Mouse (Mus musculus): ENCODE results near the gene Dctn2. TPM values are rescaled to one million over a fixed set of nuclear protein-coding genes. Genes with fewer than 3 reads are reported as not detected.

The Dctn2 gene
- polyA plus RNA-seq, 1 experiment = 94.8 TPM

- Histone ChIP-seq H3K4me3 (ENCODE audit: extremely low read depth, insufficient read depth, insufficient read length) (peak overlapping the region; percentile 38), H3K27ac (ENCODE audit: insufficient read depth, low read length) (peak overlapping the region; percentile 50), H3K4me1 (ENCODE audit: control insufficient read depth, insufficient read depth, insufficient read length) (peaks cover 40% of the 10 kb centered on the region), H3K36me3 (ENCODE audit: control insufficient read depth, insufficient read depth, low read length) (peaks cover 33% of the 10 kb centered on the region), H3K27me3 (ENCODE audit: control insufficient read depth, insufficient read depth, low read length) (no peaks in the 10 kb centered on the region)
- DNase-seq (ENCODE audit: low read depth in 1 of 2, low spot score in 2 of 2) = no peak
- 15% methylated on average over 14 of the region's 14 CpGs for WGBS
- no peak for TF ChIP-seq POLR2A (IDR thresholded peaks at IDR 0.05; ENCODE audit: low read depth, low read length)
- TF ChIP-seq CTCF (IDR thresholded peaks at IDR 0.05; ENCODE audit: extremely low read depth, insufficient read depth, insufficient read length, insufficient replicate concordance) = no peak
Observed at GRCm38 (mm10) chr10:127325454-127326016, 59.4 kb downstream of the Dctn2 start.

GRCm38 (mm10) chr10:127326017-127326801 is 60.0 kb downstream of the Dctn2 start:
- peaks cover 33% of the 10 kb centered on the region for H3K4me1 ChIP-seq (ENCODE audit: control insufficient read depth, insufficient read depth, insufficient read length)
- peak in 1 of 2 experiments; percentile 45 for DNase-seq (ENCODE audit: low read depth in 1 of 2, low spot score in 2 of 2)
- TF ChIP-seq POLR2A (IDR thresholded peaks at IDR 0.05; ENCODE audit: low read depth, low read length) (no peak), CTCF (IDR thresholded peaks at IDR 0.05; ENCODE audit: extremely low read depth, insufficient read depth, insufficient read length, insufficient replicate concordance) (no peak)
- no peaks in the 10 kb centered on the region for H3K27me3 ChIP-seq (ENCODE audit: control insufficient read depth, insufficient read depth, low read length)
- peak overlapping the region; percentile 50 for H3K27ac ChIP-seq (ENCODE audit: insufficient read depth, low read length)
- H3K36me3 ChIP-seq (ENCODE audit: control insufficient read depth, insufficient read depth, low read length) = peaks cover 33% of the 10 kb centered on the region
- WGBS = 36% methylated on average over 54 of the region's 54 CpGs
- peak overlapping the region; percentile 38 for H3K4me3 ChIP-seq (ENCODE audit: extremely low read depth, insufficient read depth, insufficient read length)

GRCm38 (mm10) chr10:127326828-127327227 is 60.7 kb downstream of the Dctn2 start:
- H3K27ac ChIP-seq (ENCODE audit: insufficient read depth, low read length) = no peak overlapping the region; the same call in 1 of the 2 replicates
- no peaks in the 10 kb centered on the region for H3K27me3 ChIP-seq (ENCODE audit: control insufficient read depth, insufficient read depth, low read length)
- no peak overlapping the region; the same call in 1 of the 2 replicates for H3K4me3 ChIP-seq (ENCODE audit: extremely low read depth, insufficient read depth, insufficient read length)
- H3K36me3 ChIP-seq (ENCODE audit: control insufficient read depth, insufficient read depth, low read length) = peaks cover 33% of the 10 kb centered on the region
- no peak for TF ChIP-seq POLR2A (IDR thresholded peaks at IDR 0.05; ENCODE audit: low read depth, low read length)
- no peak for TF ChIP-seq CTCF (IDR thresholded peaks at IDR 0.05; ENCODE audit: extremely low read depth, insufficient read depth, insufficient read length, insufficient replicate concordance)
- no peak for DNase-seq (ENCODE audit: low read depth in 1 of 2, low spot score in 2 of 2)
- peaks cover 28% of the 10 kb centered on the region for H3K4me1 ChIP-seq (ENCODE audit: control insufficient read depth, insufficient read depth, insufficient read length)
- 84% methylated on average over 29 of the region's 29 CpGs for WGBS

- H3K36me3 ChIP-seq (ENCODE audit: control insufficient read depth, insufficient read depth, low read length) = peaks cover 33% of the 10 kb centered on the region
- H3K27me3 ChIP-seq (ENCODE audit: control insufficient read depth, insufficient read depth, low read length) = no peaks in the 10 kb centered on the region
- DNase-seq (ENCODE audit: low read depth in 1 of 2, low spot score in 2 of 2) = no peak
- TF ChIP-seq CTCF (IDR thresholded peaks at IDR 0.05; ENCODE audit: extremely low read depth, insufficient read depth, insufficient read length, insufficient replicate concordance) (no peak), POLR2A (IDR thresholded peaks at IDR 0.05; ENCODE audit: low read depth, low read length) (no peak)
- no peak overlapping the region for H3K27ac ChIP-seq (ENCODE audit: insufficient read depth, low read length)
- no peak overlapping the region for H3K4me3 ChIP-seq (ENCODE audit: extremely low read depth, insufficient read depth, insufficient read length)
- H3K4me1 ChIP-seq (ENCODE audit: control insufficient read depth, insufficient read depth, insufficient read length) = peaks cover 21% of the 10 kb centered on the region
- 84% methylated on average over 18 of the region's 18 CpGs for WGBS
Observed at GRCm38 (mm10) chr10:127327461-127328145, 61.4 kb downstream of the Dctn2 start.

GRCm38 (mm10) chr10:127330212-127330611 is 64.0 kb downstream of the Dctn2 start:
- H3K36me3 ChIP-seq (ENCODE audit: control insufficient read depth, insufficient read depth, low read length) = peaks cover 33% of the 10 kb centered on the region
- TF ChIP-seq CTCF (IDR thresholded peaks at IDR 0.05; ENCODE audit: extremely low read depth, insufficient read depth, insufficient read length, insufficient replicate concordance) (no peak), POLR2A (IDR thresholded peaks at IDR 0.05; ENCODE audit: low read depth, low read length) (no peak)
- peaks cover 12% of the 10 kb centered on the region for H3K4me1 ChIP-seq (ENCODE audit: control insufficient read depth, insufficient read depth, insufficient read length)
- no peak overlapping the region for H3K27ac ChIP-seq (ENCODE audit: insufficient read depth, low read length)
- DNase-seq (ENCODE audit: low read depth in 1 of 2, low spot score in 2 of 2) = no peak
- H3K4me3 ChIP-seq (ENCODE audit: extremely low read depth, insufficient read depth, insufficient read length) = no peak overlapping the region
- no peaks in the 10 kb centered on the region for H3K27me3 ChIP-seq (ENCODE audit: control insufficient read depth, insufficient read depth, low read length)
- WGBS = 84% methylated on average over 7 of the region's 7 CpGs

Other genes with a start within 250 kb of the Dctn2 start
- 17.1 and 26.3 TPM in 2 replicates for gene Tsfm, start 235.5 kb upstream of the Dctn2 start, polyA plus RNA-seq (2012; rRNA removed)
- gene Mettl1, start 225.0 kb upstream of the Dctn2 start, polyA plus RNA-seq (2012; rRNA removed) = 14.6 and 14.9 TPM in 2 replicates
- 0.35 and 0.42 TPM in 2 replicates for gene Eef1akmt3, start 224.9 kb upstream of the Dctn2 start, polyA plus RNA-seq (2012; rRNA removed)
- 0.20 and 0.26 TPM in 2 replicates for gene Cyp27b1, start 218.1 kb upstream of the Dctn2 start, polyA plus RNA-seq (2012; rRNA removed)
- 3.1 and 4.1 TPM in 2 replicates for gene March9, start 206.2 kb upstream of the Dctn2 start, polyA plus RNA-seq (2012; rRNA removed)
- 106 and 140 TPM in 2 replicates for gene Cdk4, start 202.8 kb upstream of the Dctn2 start, polyA plus RNA-seq (2012; rRNA removed)
- gene Tspan31, start 196.1 kb upstream of the Dctn2 start, polyA plus RNA-seq (2012; rRNA removed) = 29.9 and 32.4 TPM in 2 replicates
- 45.6 and 60.9 TPM in 2 replicates for gene Agap2, start 191.1 kb upstream of the Dctn2 start, polyA plus RNA-seq (2012; rRNA removed)
- gene Os9, start 145.2 kb upstream of the Dctn2 start, polyA plus RNA-seq (2012; rRNA removed) = 48.7 and 57.4 TPM in 2 replicates
- gene B4galnt1, start 101.1 kb upstream of the Dctn2 start, polyA plus RNA-seq (2012; rRNA removed) = 284 and 346 TPM in 2 replicates
- 0.94 and 1.1 TPM in 2 replicates for gene Slc26a10, start 85.7 kb upstream of the Dctn2 start, polyA plus RNA-seq (2012; rRNA removed)
- 8.5 and 9.2 TPM in 2 replicates for gene Arhgef25, start 76.3 kb upstream of the Dctn2 start, polyA plus RNA-seq (2012; rRNA removed)
- gene Dtx3, start 70.6 kb upstream of the Dctn2 start, polyA plus RNA-seq (2012; rRNA removed) = 67.9 and 83.7 TPM in 2 replicates
- gene Pip4k2c, start 54.8 kb upstream of the Dctn2 start, polyA plus RNA-seq (2012; rRNA removed) = 22.2 and 24.3 TPM in 2 replicates
- 0.41 and 0.72 TPM in 2 replicates for gene Kif5a, start 3.0 kb upstream of the Dctn2 start, polyA plus RNA-seq (2012; rRNA removed)
- gene Mbd6, start 22.6 kb downstream of the Dctn2 start, polyA plus RNA-seq (2012; rRNA removed) = 55.8 and 68.0 TPM in 2 replicates
- 33.2 and 40.2 TPM in 2 replicates for gene Mars, start 45.4 kb downstream of the Dctn2 start, polyA plus RNA-seq (2012; rRNA removed)
- gene Arhgap9, start 55.6 kb downstream of the Dctn2 start, polyA plus RNA-seq (2012; rRNA removed) = 72.7 and 87.2 TPM in 2 replicates
- gene Gli1, start 75.6 kb downstream of the Dctn2 start, polyA plus RNA-seq (2012; rRNA removed) = 0.42 and 0.74 TPM in 2 replicates
- gene Inhbe, start 88.0 kb downstream of the Dctn2 start, polyA plus RNA-seq (2012; rRNA removed) = not detected in 2 replicates
- gene Inhbc, start 104.1 kb downstream of the Dctn2 start, polyA plus RNA-seq (2012; rRNA removed) = not detected in 2 replicates
- gene R3hdm2, start 114.0 kb downstream of the Dctn2 start, polyA plus RNA-seq (2012; rRNA removed) = 67.2 and 67.6 TPM in 2 replicates
- 2.0 and 2.2 TPM in 2 replicates for gene Stac3, start 235.3 kb downstream of the Dctn2 start, polyA plus RNA-seq (2012; rRNA removed)
- gene Ndufa4l2, start 248.6 kb downstream of the Dctn2 start, polyA plus RNA-seq (2012; rRNA removed) = 6.9 and 12.2 TPM in 2 replicates

Measured in spleen, adult 2 months (tissue).